Mouse (Mus musculus) frontal cortex, postnatal 36 days (tissue): ENCODE data around the gene Gm11172.

Source experiments
- DNase-seq, 2 experiments: peaks; one replicate each; pipeline ENCODE4 v3.0.0; 2022; ENCODE audit warnings: low spot score in 2 of 2

Gm11172 gene

DNA sequence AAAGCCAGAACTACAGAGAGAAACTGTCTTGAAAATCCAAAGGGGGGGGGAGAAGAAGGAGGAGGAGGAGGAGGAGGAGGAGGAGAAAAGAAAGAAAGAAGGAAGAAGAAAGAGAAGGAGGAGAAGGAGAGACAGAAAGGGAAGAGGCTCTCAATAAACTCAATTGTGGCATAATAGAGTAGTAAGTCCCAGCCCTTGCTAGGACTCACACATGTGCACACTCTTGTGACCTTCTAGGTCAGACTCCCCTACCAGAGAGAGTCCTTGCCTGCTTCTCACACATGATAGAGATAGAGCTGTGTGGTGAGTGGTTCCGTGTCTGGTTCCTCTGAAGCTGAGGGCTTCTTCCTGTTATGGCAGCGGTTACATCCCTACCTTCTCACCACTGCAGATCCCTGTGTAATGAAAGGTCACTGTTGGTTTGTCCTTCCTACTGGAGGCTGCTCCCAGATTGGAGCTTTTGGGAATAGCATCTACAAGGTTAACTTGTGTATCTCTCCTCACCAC is at the start of gene Gm11172:
Gene Gm11172 (plus strand): TSS at position 51 of the 507 bp plus-strand sequence.
- no peak for DNase-seq

DNA sequence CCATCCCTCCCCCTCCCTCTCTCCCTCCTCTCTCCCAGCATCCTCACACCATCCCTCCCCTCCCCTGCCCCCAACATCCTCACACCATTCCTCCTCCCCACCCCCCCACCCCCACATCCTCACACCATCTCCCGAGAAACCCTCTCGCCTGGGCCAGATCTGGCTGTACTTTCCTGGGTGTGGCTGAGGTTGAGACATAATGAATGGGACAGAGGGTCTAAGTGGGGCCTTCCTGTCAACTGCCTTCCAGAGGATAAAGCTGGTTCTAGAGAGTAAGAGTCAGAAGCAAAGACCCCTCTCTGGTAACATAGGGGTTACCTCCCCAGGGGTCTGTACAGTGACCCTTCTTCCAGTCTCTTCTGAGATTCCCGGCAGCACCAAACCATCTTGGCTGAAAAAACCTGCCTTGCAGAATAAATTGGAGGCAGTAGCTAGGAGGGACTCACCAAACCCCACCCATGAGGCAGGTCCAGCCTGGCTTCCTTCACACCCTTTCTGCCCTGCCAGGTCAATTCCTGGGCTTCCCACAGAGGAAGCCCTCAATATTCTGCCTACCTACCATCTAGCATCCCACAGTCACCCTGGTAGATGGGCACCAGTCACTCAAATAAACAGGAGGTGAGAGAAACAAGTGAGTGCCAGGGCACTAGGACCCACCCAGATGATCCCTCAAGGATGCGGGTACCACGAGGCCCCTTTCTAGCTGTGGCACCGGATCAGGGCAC is 49.0 kb upstream of the Gm11172 start:
- no peak for DNase-seq

DNA sequence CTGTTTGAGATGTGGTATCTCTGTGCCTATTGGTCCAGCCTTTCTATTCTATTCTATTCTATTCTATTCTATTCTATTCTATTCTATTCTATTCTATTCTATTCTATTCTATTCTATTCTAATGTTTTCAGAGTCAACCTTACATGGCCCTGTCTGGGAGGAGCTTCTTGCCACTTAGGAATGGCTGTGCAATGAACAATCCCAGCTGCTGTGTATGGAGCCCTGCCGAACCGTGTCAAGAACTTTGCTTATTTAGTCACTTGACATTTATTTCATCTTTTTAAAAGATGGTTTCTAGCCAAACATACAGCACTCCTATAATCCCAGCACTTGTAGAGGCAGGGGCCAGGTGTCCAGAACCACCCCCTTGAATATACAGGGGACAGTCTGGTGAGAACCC is 48.4 kb upstream of the Gm11172 start:
- DNase-seq = no peak

DNA sequence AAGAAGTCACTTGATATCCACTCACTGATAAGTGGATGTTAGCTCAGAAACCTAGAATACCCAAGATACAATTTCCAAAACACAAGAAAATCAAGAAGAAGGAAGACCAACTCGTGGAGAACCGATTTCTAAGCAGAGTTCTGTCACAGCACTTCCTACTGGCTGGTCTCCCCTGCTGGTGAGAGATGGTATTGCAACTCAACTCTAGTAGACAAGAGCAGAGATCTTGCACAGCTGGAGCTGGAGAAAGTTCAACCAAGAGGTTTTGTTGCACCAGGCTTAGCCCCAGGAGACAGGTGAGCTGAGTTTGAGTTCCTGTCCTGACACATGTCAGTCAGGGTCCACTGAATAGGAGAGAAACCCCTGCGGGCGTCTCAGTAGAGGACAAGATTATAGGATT is 45.6 kb upstream of the Gm11172 start:
- DNase-seq = peak; percentile 46 to 69

DNA sequence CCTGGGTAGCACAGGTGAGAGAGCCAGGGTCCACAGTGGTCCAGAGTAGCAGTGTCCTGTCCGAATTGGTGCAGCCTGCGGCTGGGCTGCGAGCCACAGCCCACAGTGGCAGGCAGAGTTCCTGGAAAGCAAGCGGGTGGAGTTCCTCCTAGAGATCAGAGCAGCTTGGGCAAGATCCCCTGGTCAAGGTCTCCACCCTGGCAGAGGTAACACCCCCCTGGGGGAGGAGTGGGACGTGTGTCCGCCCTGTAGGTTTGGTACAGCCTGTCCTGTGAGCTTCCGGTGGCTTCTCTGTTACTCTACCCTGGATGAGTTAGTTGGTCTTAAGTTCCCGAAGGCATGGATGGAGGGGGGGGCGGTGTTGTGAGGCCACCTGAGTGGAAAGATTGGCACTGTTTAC is 43.9 kb upstream of the Gm11172 start:
- no peak for DNase-seq

DNA sequence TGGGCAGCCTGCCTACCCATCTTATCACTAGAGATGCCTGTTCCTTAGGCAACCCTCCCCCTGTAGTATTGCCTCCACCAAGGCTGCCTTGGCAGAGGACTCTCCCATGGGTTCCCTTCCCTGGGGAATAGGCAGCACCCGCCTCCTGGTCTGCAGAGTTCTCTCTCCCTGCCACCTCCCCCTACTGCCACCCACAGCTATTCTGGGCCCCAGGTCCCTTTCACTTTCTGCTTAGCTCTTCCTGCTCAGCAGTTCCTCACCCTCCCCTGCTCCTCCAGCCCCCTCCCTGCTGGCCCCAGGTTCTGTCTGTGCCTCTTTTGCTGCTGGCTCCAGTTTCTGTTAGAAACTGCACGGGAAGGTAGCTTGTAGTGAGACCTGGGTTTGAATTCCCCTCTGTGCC is 43.1 kb upstream of the Gm11172 start:
- peak; percentile 25 to 39 for DNase-seq

DNA sequence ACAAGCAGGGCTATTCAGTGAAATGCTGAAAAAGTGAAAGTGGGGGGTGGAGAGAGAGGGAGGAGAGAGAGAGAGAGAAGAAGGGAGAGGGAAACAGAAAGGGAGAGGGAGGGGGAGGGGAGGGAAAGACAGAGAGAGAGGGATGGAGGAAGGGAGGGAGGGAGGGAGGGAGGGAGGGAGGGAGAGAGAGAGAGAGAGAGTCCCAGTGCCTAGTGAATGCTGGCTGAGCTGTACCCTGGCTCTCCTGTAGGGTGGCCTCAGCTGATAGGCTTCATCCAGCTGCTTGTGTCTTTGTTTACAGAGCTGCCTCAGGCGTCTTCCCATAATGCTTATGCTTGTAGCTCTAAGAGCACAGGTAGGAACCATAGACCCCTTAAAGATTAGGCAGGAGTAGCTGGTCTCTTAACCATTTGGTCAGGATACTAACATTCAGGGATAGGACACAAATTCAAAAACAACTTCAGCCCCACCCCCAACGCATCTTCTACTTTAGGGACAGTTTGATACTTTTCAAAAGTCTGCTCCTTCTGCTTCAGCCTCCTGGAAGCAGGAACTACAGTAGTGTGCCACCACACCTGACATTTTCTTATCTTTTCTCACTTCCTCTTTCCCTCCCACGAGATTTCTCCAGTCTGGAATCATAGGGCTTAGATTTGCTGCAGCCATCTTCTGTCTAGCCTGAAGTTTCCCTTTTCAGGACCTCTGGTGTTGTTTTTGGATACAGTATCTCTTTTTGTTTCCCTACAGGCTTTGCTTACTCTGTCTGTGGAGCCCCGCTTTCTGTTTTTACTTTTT is 42.0 kb upstream of the Gm11172 start:
- DNase-seq = no peak

DNA sequence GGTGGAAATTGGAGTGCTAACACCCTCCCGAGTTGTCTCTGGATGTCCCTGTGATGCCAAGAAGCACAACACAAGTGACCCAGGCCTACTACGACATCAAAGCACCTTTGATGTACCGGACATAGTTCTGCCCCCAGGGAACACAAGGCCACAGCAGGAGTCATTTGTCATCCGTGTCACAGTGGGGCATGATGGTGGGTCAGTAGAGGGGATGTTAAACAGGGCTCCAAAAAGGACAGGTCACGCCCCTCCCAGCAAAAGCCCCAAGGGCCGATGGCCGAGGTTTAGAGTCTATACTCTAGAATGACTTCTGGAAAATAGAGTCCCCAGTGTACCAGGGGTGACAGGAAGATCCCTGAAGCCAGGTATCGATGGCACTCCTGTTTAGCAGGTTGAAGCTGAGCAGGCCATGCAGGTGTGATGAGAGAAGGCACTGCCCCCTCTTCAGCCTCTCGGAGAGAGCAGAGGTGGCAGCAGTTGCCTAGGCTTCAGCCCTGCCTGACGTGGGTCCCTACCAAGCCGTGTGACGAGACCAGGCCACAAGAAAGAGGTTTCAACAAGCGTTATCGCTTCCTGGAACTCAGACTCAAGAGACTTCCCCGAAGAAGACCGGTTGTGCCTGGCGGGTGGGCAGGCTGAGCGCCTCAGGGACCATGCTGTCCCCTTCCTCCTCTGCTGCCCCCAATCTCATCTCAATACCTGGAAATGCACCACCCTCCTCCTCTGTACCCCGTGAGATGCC is 40.8 kb upstream of the Gm11172 start:
- no peak for DNase-seq

DNA sequence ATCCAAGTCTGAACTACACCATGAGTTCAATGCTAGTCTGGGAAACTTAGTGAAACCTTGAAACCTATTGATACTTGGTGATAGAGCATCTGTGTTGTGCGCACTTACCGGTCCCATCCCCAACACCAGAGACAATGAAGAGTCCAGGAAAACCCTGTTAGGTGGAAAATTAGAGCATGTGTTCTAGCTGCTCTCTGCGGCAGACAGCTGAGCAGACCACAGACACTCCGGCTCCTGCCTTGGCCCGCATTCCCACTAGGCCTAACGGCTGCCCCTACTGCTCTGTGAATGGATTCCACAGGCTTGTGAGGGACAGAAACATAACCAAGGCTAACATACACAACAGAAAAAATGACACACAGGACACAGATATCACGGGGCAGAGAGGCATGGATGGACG is 39.2 kb upstream of the Gm11172 start:
- no peak for DNase-seq

DNA sequence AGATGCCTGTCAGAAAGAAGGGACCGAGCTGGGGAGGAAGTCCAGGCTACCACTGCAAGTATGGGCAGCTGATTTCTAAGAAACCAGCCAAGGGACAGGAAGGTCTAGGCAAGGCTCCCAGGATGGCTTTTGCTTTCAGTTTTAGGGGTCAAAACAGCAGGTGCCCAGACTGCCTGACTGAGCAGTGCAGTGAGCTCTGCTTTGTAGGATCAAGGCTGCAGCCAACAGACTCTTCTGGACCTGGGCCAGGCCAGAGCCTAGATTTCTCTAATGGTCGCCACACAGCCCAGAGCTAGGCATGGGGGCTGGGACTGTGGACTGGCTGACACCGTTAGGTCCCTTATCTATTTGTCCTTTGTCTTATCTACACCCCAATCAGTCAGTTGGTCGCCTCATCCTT is 38.0 kb upstream of the Gm11172 start:
- no peak for DNase-seq

DNA sequence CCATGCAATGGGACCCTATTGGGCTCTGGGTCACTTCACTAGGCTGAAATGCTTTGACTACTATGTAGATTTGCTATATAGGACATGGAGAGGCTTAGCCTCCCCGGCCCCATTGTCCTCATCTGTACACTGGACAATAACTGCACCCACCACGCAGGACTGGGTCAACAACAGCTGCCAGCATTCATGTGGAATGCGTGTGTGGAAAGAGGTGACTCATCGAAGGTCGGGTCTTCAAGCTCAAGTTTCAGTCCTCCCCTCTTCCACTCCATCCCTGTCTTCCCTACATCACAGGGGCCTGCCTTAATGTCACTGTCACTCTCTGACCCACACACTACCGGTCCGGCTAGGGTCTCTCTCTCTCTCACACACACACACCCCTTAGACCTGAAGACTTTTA is 36.4 kb upstream of the Gm11172 start:
- DNase-seq = no peak

DNA sequence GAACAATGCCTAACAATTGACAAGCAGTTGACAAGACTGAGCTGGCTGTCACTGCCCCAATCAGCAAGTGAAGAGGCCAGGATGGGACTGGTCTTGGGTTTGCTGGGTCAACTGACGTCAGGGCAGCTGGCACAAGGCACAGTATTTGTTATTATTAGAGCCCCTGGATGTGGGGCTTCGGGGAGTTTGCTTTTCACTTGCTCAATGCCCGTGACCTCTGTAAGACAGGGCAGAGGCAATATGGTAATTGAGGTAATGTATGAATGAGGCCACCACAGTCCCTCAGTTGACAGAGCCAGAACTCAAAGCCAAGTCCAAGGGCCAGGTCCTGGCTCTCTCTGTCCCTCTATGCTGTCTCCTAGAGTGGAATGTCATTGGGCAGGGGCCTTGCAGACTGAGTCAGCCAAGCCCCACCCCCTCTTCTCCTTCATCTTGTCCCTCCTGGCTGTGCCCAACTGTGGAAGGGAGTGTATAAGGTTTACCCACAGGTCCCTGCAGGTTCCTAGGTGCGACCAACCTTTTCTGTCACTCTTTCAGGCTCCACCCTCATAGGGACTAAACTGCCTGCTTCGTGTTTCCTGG is 35.0 kb upstream of the Gm11172 start:
- DNase-seq = no peak

DNA sequence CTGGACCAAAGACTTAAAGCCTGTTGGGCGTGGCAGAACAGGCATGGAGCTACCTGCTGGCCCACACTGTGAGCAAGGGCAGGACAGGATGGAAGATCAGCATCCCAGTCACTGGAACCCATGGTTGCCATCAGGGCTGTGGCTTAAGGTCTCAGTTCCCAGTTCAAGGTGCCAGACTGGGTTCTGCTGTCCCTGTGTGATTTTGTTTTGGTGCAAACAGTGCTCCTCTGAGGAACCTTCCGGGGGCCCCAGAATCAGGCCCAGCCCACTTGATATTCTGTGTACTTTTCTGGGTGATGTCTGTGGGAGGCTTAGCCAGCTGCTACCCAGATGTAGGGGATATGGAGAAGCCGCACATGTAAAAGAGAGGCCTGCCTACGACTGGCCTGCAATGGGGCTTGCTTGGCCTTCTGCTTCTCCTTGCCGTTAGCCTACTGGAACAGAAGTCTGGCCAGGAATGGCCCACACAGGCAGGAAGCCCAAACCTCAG is 32.0 kb upstream of the Gm11172 start:
- DNase-seq = no peak

DNA sequence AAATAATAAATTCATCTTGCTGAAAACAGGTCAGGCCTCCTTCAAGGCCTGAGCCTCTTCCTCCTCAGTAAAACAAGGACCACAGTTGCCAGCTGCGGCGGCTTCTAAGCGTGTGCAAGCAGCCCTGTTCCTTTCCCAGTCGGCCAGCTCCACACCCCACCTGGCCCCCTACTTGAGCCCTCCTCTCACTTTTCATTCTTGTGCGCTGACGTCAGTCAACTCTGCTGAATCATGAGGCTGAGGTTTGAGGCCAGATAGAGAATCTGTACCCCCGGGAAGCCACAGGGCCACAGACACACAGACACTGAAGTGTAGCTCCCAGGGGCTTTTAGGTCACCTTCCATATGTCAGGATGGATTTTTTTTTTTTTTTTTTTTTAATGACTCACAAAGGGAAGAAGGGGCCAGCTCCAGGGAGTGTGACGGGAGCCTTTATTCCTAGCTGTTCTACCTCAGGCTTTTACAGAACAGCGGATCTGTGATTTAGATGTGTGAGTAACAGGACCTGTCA is 30.8 kb upstream of the Gm11172 start:
- DNase-seq = no peak

DNA sequence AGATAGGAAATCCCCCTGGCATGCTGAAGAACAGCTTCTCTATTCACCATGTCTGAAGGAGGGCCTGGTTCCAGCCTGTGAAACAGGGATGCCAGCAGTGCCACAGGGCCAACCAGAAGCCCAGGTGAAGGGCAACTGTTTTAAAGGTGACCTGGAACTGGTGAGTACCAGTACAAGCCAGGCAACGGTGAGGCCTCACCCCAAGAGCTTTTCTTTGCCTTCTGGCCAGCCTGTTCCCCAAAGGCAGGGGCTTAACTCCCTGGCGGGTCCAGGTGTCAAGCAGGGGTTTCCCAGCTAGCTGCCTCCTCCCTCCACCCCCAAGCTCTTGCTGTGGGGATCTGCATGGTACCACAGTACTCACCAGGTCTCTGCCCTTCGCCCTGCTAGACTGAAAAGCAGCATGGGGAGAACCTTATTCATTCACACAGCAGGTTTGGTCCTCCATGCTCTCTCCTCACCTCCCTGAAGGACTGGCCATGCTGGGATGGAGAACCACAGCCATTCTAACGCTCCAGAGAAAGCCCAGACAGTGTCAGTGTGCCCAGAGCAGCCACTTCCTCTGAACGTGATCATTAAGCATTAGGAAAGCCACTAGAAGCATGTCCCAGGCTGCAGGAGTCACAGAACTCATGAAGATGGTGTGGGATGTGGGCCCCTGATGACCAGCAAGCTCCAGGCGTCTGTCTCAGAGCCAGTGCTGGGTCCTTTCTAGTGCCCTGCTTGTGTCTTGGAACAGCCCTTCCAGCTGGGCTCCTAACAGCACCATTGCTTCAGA is 30.2 kb upstream of the Gm11172 start:
- DNase-seq = no peak

DNA sequence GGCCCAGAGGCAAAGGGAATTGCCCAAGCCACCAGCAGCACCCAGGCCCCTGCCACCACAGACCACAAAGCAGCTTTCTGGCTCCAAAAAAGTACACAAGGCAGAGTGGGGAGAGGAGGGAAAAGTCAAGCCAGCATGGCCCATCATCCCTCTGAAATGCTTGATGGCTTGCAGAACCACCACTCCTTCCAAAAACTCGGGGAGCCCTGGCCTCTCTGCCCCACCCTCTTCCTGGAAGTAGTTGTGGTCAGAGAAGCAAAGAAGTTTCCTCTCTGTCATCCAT is 29.6 kb upstream of the Gm11172 start:
- DNase-seq = no peak

DNA sequence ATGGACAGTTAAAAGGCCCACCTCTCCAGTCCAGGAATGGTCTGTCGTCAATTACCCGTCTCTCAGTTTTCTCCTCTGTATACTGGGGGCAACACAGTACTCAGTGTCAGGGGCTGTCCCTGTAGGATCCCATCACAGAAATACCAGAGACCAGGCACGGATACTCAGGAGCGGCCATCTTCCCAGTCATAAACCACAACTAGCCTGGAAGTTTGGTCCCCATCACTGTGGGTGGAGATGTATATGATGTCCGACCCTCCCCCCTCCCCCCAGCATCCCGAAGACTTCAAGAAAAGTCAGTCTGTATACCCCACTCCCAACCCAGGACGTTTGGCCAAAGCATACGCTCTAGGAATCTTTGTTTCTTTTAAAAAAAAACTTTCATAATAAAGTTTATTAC is 29.3 kb upstream of the Gm11172 start:
- no peak for DNase-seq

DNA sequence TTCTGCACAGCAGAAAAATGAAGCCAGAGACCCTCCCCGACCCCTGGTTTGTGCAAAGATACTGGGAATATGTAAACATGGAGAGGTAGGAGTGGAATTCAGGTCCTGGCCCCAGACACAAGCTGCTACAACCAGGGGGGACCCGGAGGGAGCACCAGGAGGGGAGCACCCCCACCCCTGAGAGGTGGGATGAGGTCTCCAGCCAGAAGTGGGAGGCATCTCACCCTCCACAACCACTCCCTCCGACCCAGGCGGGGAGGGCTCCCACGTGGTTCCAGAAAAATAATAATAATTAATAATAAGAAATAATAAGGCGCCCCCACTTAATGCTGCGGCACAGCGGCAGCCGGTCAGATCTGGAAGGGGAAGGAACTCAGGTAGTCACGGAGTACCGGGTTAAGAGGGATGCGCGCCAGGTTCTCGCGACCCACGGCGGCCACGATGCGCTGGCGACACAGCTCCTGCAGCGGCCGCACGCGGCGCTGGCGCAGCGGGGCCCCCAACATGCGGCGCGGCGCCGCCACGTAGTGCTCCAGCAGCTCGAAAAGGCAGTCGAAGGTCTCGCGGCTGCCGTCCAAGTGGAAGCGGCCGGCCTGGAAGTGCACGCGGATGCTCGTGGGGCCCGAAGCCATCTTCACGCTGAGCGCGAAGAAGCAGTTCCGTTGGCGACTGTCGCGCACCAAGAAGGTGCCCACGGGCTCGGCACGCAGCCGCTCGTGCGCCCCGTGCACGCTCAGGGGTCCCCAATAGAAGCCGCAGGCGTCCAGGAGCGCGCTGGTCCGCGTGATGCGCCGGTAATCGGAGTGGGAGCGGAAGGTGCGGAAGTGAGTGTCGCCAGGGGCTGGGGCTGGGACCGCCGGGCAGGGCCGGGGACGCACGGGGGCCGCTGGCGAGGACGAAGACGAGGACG is 28.6 kb upstream of the Gm11172 start:
- peak in 1 of 2 experiments; percentile 27 for DNase-seq

DNA sequence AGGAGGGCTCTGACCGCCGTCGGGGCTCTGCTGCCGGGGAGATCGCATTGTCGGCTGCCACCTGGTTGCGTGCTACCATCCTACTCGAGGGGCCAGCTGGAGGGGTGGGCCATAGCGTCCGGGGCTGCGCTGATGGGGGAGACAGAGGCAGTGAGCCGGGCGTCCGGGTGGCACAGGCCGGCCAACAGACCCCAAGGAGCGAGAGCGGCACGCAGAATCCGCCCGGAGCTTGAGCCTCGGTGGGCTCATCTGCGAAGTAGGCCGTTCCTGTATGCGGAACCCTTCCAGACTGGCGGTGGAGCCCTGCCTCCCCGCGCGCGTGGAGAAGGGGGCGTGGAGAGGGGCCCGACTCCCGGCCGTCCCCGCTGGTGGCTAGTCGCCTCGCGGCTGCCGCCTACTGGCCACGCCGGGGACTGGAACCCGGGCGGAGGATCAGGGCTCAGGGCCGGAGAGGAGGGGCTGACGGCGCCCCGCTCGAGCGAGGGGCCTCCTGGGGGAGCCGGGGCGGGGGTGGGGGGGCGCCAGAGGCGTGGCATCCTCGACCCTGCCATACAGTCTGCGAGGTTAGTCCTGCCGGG is 27.8 kb upstream of the Gm11172 start:
- DNase-seq = peak; percentile 76 to 80
